Mouse (Mus musculus) layer of hippocampus, postnatal 25 days (tissue): ENCODE results near the gene Mri1. TPM values are rescaled to one million over a fixed set of nuclear protein-coding genes. Genes with fewer than 3 reads are reported as not detected.
"Not testable (repeated sequence)": the region's sequence is repeated elsewhere in the genome, so short reads cannot be mapped to it uniquely, and the experiment has no call there.

Experiments
- DNase-seq, 2 experiments: peaks; one replicate each; pipeline ENCODE4 v3.0.0; 2022; ENCODE audit warnings: mixed read lengths in 2 of 2, low spot score in 1 of 2; ENCODE audit errors: extremely low spot score in 1 of 2
- total RNA-seq, 2 experiments: library from RNA; stranded (reverse); gene quantifications; 2 replicates each; pipeline ENCODE4 v1.2.3; 2021

Mri1 gene
- 10 to 100 TPM; 18.4 to 20.6 TPM for total RNA-seq

DNA sequence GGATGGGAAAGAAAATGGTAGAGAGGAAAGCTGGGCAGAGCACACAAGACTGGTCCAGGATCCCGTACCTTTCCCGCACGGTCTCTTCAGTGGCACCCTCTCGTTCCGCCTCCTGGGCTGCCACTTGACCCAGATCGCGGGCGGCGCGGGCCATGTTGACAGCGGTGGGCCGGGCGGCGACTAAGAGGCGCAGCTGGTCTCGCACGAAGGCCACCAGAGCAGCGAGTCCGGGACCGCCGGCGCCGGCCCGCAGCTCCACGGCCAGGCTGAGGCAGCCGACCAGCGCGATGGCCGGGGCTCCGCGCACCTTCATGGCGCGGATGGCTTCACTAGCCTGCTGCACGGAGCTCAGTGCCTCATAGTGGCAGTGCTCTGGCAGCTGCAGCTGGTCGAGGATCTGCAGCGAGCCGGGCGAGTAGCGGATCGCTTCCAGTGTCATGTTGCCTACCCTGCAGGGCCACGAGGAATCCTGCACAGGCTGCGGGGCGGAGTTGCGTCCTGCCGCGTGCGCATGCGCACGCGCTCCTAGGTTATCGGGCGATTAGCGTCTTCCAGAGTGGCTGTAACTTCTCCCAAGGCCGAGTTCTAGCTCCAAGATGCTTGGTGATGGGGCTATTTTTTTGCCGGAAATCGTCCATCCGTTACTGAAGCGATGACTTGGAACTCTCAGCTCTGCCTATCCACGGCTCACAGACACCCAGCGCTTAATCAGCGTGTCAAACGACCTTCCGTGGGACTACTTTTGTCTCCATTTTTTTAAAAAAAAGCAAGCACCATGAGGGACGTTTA lies at the start of gene Mri1:
Gene Mri1 (minus strand): TSS at position 505 of the 789 bp plus-strand sequence.
- DNase-seq = peak; percentile 69 to 70

GRCm38 (mm10) chr8:84303951-84304350 lies 46.8 kb upstream of the Mri1 start:
- DNase-seq = no peak

DNA sequence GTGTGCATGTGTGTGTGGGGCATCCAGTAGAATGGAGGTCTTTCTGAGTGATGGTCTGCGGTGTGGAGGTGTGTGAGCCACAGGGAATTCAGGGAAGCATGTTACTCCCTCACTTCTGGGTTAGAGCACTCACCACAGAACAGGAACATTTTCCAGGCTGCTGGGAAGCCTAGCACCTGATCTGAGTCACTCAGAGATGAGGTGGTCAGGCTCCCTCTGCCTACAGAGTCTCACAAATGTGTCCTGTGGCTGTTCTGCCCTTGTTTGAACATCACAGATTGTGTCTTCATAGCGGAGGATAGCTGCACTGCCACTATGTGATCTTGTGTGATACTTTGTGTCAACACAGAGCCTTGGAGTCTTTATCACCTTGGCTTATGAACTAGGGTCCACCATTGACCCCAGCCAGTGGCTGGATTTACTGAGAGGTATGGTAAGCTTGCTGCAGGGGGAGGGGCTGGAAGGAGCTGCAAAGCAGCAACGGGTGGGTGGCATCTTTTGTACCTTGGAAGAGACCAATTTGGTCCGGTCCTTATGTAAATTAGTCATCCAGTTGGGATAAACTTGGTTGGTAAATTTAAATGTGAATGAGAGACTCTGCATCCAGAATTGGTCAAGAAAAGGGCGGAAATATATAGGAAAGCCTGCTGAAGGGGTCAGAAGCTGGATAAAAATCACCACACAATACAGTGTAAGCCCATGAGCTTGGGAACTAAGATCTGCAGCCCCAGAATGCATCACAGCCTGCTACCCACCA lies 40.1 kb upstream of the Mri1 start:
- DNase-seq = no peak

DNA sequence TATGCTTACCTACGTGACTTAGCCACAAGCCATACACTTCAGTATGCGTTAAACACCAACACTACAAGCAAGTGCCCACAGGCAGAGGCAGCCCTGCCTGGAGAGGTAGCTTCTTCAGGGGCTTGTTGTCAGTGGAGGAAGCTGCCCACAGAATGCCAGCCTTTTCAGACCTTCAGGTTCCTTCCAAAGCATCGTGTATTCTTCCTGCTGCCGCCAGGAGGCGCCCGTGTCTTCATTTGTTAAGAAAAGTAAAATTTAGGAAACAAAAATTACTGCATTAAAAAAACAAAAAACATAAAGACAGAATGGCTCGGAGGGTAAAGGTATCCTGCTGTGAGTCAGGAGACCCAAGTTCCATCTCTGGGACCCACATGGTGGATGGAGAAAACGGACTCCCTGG lies 34.6 kb upstream of the Mri1 start:
- DNase-seq = peak; percentile 55 to 73

DNA sequence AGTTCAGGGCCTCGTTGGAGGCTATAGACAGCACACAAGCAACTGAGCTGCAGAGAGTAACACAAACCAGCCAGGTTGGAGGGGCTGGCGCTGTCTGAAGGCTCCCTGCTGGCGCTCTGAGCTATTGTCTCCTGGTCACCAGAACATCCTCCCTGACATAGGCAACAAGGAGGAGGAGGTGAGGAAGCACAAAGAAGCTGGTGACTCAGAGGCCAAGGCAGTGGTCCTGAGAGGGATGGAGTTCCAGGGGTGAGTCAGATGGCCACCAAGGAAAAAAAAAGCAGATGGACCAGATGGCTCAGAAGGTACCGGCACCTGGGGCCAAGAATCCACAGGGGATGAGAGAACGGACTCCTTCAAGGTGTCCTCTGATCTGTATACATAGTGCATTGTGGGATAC lies 34.0 kb upstream of the Mri1 start:
- no peak for DNase-seq

- no peak for DNase-seq
These were observed 31.8 kb upstream of the Mri1 start for GRCm38 (mm10) chr8:84288892-84289291.

DNA sequence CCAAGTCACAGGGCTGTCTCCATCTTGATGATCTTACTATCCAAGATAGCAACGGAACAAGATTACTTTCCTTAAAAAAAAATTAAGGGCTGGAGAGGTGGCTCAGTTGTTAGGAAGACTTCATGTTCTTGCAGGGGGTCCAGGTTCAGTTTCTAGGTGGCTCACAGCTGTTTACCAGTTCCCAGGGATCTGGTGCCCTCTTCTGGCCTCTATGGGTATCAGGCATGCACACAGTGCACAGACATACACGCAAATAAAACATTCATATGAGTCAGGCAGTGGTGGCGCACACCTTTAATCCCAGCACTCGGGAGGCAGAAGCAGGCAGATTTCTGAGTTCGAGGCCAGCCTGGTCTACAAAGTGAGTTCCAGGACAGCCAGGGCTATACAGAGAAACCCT lies 28.5 kb upstream of the Mri1 start:
- DNase-seq = not testable (repeated sequence)

DNA sequence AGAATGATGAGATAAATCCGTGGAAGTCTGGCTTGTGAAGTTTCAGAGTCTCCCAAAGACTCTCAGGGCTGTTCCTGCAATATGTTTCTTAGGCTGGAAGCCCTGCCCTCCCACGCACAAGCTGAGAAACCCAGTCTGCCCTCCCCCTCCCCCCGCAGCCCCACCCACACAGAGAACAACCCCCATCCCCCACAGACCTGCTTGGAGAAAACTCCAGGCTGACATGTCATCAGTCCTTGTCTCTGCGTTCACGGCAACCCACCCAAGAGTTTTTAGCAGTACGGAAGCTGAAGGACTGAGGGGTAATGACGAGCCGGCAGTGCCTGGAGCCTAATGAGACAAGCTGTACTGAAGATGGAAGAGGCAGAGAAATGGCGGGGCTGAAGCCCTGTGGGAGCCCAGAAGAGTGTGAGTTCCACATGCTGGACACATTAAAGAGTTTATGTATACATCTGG lies 27.5 kb upstream of the Mri1 start:
- DNase-seq = no peak

GRCm38 (mm10) chr8:84280777-84281176 lies 23.7 kb upstream of the Mri1 start:
- no peak for DNase-seq

- no peak for DNase-seq
These were observed 19.3 kb upstream of the Mri1 start for GRCm38 (mm10) chr8:84276447-84276846.

GRCm38 (mm10) chr8:84273968-84274367 lies 16.8 kb upstream of the Mri1 start:
- no peak for DNase-seq

DNA sequence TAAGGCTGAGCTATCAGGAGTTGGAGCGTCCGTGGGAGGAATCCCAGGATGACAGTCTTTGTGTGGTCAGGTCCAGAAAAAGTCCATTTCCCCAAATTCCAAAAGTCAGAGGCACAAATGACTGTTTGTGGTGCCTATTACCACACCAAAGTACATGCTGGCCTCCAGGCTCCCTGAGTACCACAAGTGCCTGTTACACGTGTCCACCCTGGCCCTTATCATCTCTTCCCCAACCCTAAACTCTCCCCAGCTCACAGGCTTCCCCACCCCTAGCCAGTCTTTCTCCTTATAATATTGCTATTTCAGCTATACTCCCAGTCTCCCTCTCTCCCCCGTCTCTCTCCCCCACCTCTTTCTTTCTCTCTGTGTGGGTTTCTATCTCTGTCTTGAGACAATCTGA lies 15.2 kb upstream of the Mri1 start:
- no peak for DNase-seq

- peak; percentile 92 to 96 for DNase-seq
These were observed 13.0 kb upstream of the Mri1 start, which contains the start of gene Ccdc130 for GRCm38 (mm10) chr8:84269950-84270773. Gene Ccdc130 (minus strand): TSS chr8:84270380.

- DNase-seq = no peak
These were observed 4.0 kb upstream of the Mri1 start for GRCm38 (mm10) chr8:84261098-84261497.

GRCm38 (mm10) chr8:84256458-84256821 lies 686 bp downstream of the Mri1 start:
- DNase-seq = no peak

GRCm38 (mm10) chr8:84255858-84256257 lies 1.3 kb downstream of the Mri1 start:
- no peak for DNase-seq

DNA sequence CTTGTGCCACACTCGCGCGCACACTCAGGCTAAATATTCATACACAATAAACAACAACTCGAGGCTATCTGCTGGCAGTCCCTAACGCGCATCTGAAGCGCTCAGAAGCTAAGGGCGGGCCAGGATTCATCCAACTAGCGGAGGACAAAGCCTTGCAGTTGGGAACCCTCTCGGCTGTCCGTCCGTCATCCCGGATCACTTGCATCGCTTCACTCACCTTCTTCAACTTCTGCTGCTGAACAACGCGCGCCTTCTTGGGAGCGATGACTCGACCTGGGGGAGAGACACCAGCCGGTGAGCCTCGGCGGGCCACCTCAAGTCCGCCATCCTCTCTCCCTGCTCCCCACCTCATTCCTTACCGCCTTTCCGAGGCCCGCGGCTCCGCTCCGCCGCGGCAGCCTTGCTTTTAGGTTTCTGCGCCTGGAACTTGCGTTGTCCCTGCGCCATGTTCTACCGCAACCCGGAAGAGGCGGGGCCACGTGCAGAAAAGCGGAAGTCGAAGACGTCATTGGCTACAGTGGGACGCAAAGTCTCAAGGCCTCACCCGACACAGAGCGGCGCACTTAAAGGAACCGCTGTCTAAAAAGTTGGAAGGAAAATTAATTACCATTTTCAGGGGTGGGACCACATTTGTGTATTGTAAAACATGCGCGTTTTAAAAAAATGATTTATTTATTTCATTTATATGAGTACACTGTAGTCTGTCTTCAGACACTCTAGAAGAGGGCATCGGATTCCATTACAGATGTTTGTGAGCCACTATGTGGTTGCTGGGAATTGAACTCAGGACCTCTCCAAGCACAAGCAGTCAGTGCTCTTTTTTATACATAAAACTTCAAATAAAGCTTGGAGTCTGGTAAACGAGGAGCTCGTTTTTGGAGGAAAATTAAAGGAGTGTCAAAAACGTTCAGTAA lies 7.6 kb downstream of the Mri1 start, which contains the start of gene D8Ertd738e:
Gene D8Ertd738e (minus strand): TSS at position 463 of the 914 bp plus-strand sequence.
- DNase-seq = peak; percentile 71 to 74

DNA sequence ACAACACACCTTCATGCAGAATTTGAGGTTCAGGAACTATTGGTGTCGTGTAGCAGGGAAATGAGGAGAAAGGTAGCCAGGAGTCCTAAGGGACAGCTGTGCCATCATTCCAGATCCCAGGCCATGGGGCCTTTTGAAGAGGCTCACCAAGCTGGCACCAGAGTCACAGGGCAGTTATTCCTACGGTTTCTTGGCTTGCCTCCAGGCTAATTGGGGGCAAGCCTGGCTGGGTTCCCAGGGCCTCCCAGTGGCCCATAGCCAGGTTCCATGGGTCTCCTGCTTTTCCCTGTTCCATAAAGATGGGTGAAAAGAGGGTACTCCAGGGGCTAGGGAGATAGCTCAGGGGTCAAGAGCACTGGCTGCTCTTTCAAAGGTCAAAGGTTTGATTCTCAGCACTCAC lies 15.3 kb downstream of the Mri1 start:
- no peak for DNase-seq

DNA sequence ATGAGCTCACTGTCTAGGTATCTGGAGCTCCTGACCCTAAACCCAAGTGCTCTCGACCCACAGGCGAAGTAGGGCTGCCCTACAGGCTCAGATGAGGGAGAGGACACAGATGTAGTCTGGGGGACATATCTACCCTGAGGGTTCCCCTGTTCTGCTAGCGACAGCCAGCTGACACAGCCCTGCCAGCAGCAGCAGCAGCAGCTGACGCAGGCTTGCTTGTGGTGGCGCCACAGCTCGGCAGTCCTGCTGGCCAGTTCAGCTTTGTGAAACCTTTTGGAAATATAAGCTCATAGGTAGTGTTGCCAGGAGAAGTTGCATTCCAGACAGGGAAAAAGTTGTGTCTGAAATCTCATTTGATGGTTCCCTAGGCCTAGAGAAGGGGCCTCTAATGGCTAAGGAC lies 16.0 kb downstream of the Mri1 start:
- no peak for DNase-seq
